Mouse (Mus musculus) megakaryocyte, embryonic 14.5 days (primary cell): ENCODE measurements around the gene Zglp1.

ENCODE experiments used
- FLI1 ChIP-seq: IDR thresholded peaks from 2 replicates; pipeline ENCODE4 v1.6.1; 2012; ENCODE audit warnings: low read length, inconsistent platforms, mixed read lengths
- GATA1 ChIP-seq: IDR thresholded peaks from 3 replicates; pipeline ENCODE4 v1.6.1; 2012; ENCODE audit warnings: mixed read lengths, low read length, inconsistent platforms, borderline replicate concordance

DNA sequence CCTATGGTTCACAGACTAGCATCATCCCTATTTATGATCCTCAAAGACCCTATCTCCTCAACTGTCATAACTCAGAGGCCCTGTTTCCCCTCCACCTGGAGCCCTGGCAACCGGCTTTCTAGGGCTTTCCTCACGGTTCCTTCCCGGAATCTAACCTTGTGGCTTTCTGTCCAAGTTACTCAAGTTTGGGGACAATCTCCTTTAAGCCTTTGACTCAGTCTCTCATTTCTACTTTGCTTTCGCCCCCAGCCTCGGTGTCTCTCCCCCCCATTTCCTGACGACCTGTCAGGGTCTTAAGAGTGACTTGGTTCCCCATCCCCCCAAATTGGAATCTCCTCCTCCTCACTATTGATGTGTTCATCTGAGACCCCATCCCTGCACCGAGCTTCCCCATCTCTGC lies 34.4 kb downstream of the Zglp1 start:
- TF ChIP-seq GATA1: no peak
- no peak for TF ChIP-seq FLI1
